Mouse (Mus musculus): ENCODE measurements around the gene Nav2. TPM values are rescaled to one million over a fixed set of nuclear protein-coding genes. Genes with fewer than 3 reads are reported as not detected.

Gene Nav2
- polyA plus RNA-seq, 1 experiment = 0.01 TPM

- no peak for TF ChIP-seq GATA1 (IDR thresholded peaks at IDR 0.05; ENCODE audit: low read length)
These were observed 515.4 kb downstream of the Nav2 start for GRCm38 (mm10) chr7:49423943-49424342.

GRCm38 (mm10) chr7:49426060-49426459 is 517.5 kb downstream of the Nav2 start:
- TF ChIP-seq GATA1 (IDR thresholded peaks at IDR 0.05; ENCODE audit: low read length) = no peak

GRCm38 (mm10) chr7:49427843-49428242 is 519.3 kb downstream of the Nav2 start:
- no peak for TF ChIP-seq GATA1 (IDR thresholded peaks at IDR 0.05; ENCODE audit: low read length)

- TF ChIP-seq GATA1 (IDR thresholded peaks at IDR 0.05; ENCODE audit: low read length) = no peak
These were observed 520.4 kb downstream of the Nav2 start for GRCm38 (mm10) chr7:49428947-49429346.

- TF ChIP-seq GATA1 (IDR thresholded peaks at IDR 0.05; ENCODE audit: low read length) = no peak
These were observed 522.3 kb downstream of the Nav2 start for GRCm38 (mm10) chr7:49430808-49431207.

- no peak for TF ChIP-seq GATA1 (IDR thresholded peaks at IDR 0.05; ENCODE audit: low read length)
These were observed 525.4 kb downstream of the Nav2 start for GRCm38 (mm10) chr7:49433945-49434344.

- no peak for TF ChIP-seq GATA1 (IDR thresholded peaks at IDR 0.05; ENCODE audit: low read length)
These were observed 528.0 kb downstream of the Nav2 start for GRCm38 (mm10) chr7:49436492-49436891.

GRCm38 (mm10) chr7:49437901-49438300 is 529.4 kb downstream of the Nav2 start:
- no peak for TF ChIP-seq GATA1 (IDR thresholded peaks at IDR 0.05; ENCODE audit: low read length)

- TF ChIP-seq GATA1 (IDR thresholded peaks at IDR 0.05; ENCODE audit: low read length) = no peak
These were observed 530.6 kb downstream of the Nav2 start for GRCm38 (mm10) chr7:49439136-49439535.

- TF ChIP-seq GATA1 (IDR thresholded peaks at IDR 0.05; ENCODE audit: low read length) = no peak
These were observed 531.9 kb downstream of the Nav2 start for GRCm38 (mm10) chr7:49440333-49440969.

- no peak for TF ChIP-seq GATA1 (IDR thresholded peaks at IDR 0.05; ENCODE audit: low read length)
These were observed 533.7 kb downstream of the Nav2 start for GRCm38 (mm10) chr7:49442174-49442573.

- no peak for TF ChIP-seq GATA1 (IDR thresholded peaks at IDR 0.05; ENCODE audit: low read length)
These were observed 540.1 kb downstream of the Nav2 start for GRCm38 (mm10) chr7:49448580-49448979.

GRCm38 (mm10) chr7:49450261-49451141 is 542.0 kb downstream of the Nav2 start:
- no peak for TF ChIP-seq GATA1 (IDR thresholded peaks at IDR 0.05; ENCODE audit: low read length)

GRCm38 (mm10) chr7:49451240-49451639 is 542.7 kb downstream of the Nav2 start:
- TF ChIP-seq GATA1 (IDR thresholded peaks at IDR 0.05; ENCODE audit: low read length) = no peak

GRCm38 (mm10) chr7:49452274-49452673 is 543.8 kb downstream of the Nav2 start:
- no peak for TF ChIP-seq GATA1 (IDR thresholded peaks at IDR 0.05; ENCODE audit: low read length)

GRCm38 (mm10) chr7:49454601-49455000 is 546.1 kb downstream of the Nav2 start:
- TF ChIP-seq GATA1 (IDR thresholded peaks at IDR 0.05; ENCODE audit: low read length) = no peak

- TF ChIP-seq GATA1 (IDR thresholded peaks at IDR 0.05; ENCODE audit: low read length) = no peak
These were observed 547.6 kb downstream of the Nav2 start for GRCm38 (mm10) chr7:49456148-49456547.

All from G1E-ER4 (cell line).